Mouse (Mus musculus) mature B cell (primary cell): Measurements from ENCODE around the gene Rai14.

ENCODE experiments used
- in situ Hi-C: fragments of 300-500 bp; cut with MboI; formaldehyde crosslinking; loops from 2 replicates; pipeline ENCODE4 v1.14.3; 2019

Rai14 gene

GRCm38 (mm10) chr15:10611040-10611439 lies 103.4 kb downstream of the Rai14 start:
- in situ Hi-C loops, result no loop called here

GRCm38 (mm10) chr15:10609107-10609506 lies 105.3 kb downstream of the Rai14 start:
- in situ Hi-C loops, result no loop called here

GRCm38 (mm10) chr15:10608508-10609098 lies 105.8 kb downstream of the Rai14 start:
- in situ Hi-C loops, result no loop called here

GRCm38 (mm10) chr15:10599413-10599812 lies 115.0 kb downstream of the Rai14 start:
- in situ Hi-C loops, result no loop called here

- in situ Hi-C loops, result no loop called here
Observed at GRCm38 (mm10) chr15:10598259-10599225, 115.9 kb downstream of the Rai14 start.

DNA sequence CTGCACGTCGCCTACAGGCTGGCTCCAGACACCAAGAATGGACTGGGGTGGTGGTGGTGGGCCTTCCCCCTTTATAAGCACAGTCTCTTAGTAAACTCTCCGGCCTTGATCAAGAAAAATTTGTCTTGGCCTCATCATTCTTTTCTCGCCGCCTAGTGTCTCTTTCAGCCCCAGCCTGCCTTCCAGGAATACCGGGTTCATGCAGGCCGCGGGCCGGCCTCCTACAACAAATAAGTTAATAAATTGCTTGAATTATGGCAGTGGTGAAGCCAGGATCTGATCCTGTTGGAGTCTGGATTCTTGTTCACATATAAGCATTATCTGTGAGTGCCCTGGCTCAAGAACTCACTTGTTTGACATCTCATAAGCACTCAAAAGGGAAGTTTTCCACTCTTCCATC lies 117.6 kb downstream of the Rai14 start:
- in situ Hi-C loops, result no loop called here

DNA sequence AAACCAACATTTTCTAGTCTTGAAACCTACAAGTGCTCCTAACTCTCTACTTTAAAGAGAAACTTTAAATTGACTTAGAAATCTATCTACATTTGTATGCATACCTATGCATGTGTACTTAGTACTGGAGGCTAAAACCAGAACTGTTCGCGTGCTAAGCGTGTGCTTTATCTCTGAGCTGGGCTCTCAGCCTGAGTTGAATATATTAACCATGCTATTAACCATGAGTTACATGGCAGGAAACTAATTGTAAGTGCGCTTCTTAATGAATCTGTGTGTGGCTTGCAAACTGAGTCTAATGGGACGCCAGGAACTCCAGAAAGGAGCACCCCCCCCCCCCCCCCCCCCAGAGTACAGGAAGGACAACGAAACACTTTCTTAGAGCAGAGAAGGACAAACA lies 119.0 kb downstream of the Rai14 start:
- in situ Hi-C loops, result no loop called here

DNA sequence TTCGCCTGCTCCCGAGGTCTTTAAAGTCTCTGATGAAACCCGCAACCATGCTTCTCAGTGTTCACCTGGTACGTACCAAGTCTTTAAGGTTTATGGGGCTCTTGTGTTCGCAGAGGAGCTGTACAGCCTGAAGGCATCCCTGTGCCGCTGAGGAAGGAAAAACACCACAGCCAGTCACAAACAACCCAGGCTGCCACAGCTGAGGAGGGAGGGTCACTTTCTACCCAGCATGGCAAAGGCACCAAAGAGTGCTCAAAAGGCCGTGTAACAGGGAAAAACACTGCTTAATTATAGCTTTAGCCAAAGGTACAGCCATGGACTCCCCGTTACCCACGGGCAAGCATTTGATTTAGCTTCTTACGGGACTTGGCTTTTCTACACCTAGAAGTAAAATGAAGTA lies 119.5 kb downstream of the Rai14 start:
- in situ Hi-C loops, result no loop called here

GRCm38 (mm10) chr15:10593094-10593493 lies 121.3 kb downstream of the Rai14 start:
- in situ Hi-C loops, result no loop called here

- in situ Hi-C loops, result no loop called here
Observed at GRCm38 (mm10) chr15:10586565-10586964, 127.9 kb downstream of the Rai14 start.

DNA sequence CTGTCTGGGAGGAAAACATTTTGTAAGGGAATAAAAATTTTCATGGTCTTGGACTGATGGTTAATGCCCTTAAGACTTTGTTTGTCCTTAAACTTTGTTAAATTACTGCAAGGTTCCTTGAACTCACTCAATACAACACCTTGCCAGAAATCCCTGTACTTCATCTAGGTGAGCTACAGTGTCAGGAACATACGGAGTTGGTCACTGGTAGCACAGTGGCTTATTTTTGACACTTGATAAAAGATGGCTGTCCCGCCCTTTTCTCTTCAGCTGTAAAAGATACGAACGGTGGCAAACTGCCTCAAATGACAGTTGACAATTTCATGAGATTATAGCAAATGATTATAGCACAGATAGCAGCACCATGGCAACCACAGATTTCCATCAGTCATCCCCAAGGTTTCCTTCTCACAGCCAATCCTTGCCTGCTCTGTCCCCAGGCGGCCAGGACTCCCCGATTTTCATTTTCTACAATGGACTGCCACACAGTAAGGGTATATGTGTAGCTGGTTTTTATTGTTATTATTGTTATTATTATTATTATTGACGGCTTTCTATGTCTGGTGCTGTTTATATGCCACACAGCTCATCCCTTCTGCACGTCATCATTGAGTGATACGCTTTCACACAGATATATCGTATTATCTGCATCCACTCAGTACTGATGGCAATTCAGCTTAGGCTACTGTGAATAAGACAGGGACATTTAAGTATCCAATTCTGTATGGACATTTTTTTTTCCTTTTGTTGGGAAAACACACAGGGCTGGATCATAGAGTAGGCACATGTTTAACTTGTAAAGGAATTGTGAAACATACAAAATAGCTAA lies 129.9 kb downstream of the Rai14 start:
- in situ Hi-C loops, result no loop called here

DNA sequence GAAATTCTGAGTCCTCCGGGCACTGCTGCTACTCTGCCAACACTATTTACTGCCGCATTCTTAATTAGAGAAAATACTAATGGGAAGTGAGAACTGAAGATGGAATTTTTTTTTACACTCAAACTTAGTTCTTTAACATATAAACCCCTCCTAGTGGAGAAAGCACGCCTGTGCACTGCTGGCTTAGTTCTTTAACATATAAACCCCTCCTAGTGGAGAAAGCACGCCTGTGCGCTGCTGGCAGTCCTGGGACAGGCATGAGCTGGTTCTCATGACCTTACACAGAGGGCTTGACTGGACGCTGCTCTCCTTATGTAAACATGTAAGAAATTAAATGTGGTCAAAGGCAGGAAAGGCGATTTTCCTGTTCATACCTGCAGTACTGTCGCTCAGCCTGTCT lies 131.0 kb downstream of the Rai14 start:
- in situ Hi-C loops, result no loop called here

- in situ Hi-C loops, result no loop called here
Observed at GRCm38 (mm10) chr15:10579159-10579558, 135.3 kb downstream of the Rai14 start.

GRCm38 (mm10) chr15:10566486-10566885 lies 147.9 kb downstream of the Rai14 start:
- in situ Hi-C loops, result no loop called here

GRCm38 (mm10) chr15:10564201-10564600 lies 150.2 kb downstream of the Rai14 start:
- in situ Hi-C loops, result no loop called here

DNA sequence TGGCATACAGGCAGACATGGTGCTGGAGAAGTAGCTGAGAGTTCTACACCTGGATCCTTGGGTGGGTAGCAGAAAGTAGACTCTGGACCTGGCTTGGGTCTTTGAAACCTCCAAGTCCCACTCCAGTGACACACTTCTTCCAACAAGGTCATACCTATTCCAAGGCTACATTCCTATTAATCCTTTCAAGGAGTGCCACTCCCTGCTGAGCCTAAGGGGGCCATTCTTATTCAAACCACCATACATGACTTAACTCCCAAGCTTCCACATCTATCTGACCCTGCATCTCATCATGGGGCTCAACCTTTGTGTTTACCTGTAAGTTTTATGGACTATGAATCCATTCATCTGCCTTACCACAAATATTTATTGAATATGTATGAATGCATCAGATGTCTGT lies 152.1 kb downstream of the Rai14 start:
- in situ Hi-C loops, result no loop called here

DNA sequence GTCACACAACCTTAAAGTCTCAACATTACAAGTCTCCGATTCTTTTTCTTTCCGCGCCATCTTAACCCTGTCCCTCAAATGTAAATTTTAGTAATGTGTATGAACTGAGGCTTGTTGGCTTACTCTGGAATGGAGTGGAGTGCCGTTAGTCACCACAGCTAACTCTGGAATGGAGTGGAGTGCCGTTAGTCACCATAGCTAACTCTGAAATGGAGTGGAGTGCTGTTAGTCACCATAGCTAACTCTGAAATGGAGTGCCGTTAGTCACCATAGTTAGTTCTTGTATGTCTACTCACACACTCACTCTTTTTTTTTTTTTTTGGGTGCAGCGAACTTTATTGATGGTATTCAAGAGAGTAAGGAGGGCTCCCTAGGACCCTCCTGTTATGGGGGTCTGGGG lies 154.4 kb downstream of the Rai14 start:
- in situ Hi-C loops, result no loop called here

DNA sequence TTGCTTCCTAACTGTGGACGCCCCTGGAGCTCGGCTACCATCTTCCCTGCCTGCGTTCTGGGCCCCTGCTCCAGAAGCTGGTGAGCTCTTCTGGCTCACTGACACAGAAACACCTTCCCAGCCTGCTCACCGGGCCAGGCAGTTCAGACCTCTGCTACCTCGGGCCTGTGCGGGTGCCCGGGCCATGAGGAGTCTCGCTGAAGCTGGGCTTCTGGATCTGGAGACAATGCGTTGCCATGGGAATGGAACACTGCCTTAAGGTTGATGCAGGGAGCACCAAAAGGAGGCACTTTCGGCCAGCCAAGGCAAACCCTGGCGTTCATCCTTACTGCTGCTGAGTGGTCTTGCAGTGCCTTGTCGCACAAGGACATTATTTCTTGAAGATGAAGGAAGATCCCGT lies 156.0 kb downstream of the Rai14 start, which contains the start of gene Ttc23l:
Ttc23l (minus strand) TSS at position 204 of the 400 bp plus-strand sequence.
- in situ Hi-C loops, result no loop called here

GRCm38 (mm10) chr15:10554336-10554735 lies 160.1 kb downstream of the Rai14 start:
- in situ Hi-C loops, result no loop called here

GRCm38 (mm10) chr15:10540271-10541088 lies 173.9 kb downstream of the Rai14 start:
- in situ Hi-C loops, result no loop called here

DNA sequence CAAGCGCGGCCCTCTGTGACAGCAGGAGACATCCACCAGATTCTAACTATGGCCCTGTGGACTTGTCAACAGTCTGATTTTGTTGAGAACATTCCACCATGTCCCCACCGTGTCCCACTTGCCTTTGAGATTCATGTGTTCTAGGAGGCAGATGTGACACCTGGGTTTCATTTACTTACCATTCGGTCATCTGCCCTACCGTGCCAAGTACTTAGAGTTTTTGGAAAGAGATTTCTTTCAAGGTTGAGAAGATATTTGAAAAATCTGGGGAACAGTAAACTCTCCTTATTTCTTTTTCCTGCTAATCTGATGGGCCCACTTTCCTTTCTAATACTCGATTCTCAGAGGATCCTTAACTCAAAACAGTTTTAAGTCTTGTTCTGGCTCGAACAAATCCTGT lies 178.5 kb downstream of the Rai14 start:
- in situ Hi-C loops, result no loop called here
